Mouse (Mus musculus) CH12F3 (cell line): ENCODE measurements around the gene Cyb5d1.

ENCODE experiments used
- in situ Hi-C: fragments of 300-500 bp; cut with MboI; formaldehyde crosslinking; loops from 2 replicates; pipeline ENCODE4 v1.14.3; 2020; ENCODE audit warnings: low sequenced_read_pairs

Cyb5d1 gene

DNA sequence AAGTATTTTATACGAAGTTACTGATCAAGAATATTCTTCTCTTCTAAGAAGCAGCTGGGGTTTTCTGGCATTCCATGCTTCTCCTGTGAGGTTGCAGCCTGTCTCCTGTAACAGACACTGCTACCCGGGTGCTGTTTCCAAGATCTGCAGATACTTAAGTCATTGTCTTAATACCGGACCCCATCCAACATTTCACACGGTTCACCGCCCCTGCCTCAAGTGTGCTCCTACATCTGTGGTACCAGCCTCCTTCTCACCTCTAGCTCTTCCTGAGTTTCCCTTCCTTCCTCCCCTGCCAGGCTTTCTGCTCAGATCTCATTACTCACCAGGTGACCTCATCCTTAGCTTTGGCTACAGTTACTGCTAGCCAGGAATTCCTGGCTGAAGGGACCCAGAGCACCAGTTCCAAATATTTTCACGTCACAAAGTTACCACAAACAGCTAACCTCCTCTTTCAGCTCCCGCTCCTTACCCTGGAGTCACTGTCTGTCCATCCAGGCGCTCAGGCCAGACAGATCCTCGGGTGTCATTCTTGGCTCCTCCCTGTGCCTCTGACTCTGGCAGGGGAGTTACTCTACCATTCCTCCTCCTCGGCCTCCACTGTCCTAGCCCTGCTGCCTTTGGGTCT, 12.8 kb downstream of the Cyb5d1 start:
- in situ Hi-C loops, result loop anchor here (5.0 kb wide), 1 partner anchor 125 kb away; no protein-coding TSS in a partner anchor

DNA sequence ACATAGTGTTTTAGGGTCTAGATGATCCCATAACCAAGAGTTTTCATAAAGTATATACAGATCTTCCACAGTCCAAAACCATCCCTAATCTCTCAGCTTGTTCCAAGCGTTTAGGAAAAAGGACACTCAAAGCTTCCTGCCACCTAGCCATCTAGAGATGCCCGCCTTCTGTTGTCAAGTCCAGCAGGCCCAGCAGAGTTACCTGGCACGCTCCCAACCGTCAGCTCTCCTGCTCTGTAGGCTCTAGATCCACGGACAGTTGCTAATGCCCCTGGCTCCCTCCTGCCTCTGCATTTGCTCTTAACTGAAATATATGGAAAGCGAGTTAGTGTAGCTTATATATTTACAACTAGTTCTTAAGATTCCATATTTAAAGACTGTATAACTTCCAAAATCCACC, 14.1 kb downstream of the Cyb5d1 start:
- in situ Hi-C loops, result loop anchor here (5.0 kb wide), 1 partner anchor 124 kb away; no protein-coding TSS in a partner anchor

DNA sequence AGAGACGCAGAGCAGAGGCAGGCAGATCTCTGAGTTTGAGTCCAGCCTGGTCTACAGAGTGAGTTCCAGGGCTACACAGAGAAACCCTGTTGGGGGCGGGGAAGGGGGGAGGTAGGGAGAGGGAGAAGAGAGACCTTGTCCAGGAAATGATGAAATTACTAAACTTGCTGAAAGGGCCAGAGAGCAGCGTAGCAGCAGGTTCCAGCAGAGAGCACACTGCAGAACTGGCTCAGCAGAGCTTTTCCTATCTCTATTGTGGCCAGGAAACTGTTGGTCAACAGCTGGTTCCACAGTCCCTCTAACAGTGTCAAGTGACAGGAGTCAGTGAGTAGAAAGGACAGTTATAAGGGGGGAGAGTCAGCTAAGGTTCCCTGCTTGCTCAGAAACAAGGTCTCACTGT, 15.8 kb downstream of the Cyb5d1 start:
- in situ Hi-C loops, result no loop called here

DNA sequence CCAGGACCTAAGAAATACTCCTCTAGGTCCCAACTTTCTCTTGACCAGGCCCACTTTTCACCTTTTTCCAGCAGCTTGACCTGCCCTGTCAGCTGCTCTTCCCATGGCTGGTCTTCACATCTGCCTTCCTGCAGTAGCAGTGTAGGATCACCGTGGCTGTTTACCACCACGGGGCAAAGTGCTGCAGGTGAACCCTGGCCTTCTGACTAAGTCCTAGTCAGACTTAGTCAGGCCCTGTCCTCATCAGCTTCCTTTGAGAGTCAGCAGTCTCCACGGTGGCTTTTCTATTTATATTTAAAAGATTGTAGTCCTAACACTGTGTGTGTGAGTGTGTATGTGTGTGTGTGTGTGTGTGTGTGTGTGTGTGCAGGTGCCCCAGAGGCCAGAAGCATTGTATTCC, 17.7 kb downstream of the Cyb5d1 start:
- in situ Hi-C loops, result no loop called here

DNA sequence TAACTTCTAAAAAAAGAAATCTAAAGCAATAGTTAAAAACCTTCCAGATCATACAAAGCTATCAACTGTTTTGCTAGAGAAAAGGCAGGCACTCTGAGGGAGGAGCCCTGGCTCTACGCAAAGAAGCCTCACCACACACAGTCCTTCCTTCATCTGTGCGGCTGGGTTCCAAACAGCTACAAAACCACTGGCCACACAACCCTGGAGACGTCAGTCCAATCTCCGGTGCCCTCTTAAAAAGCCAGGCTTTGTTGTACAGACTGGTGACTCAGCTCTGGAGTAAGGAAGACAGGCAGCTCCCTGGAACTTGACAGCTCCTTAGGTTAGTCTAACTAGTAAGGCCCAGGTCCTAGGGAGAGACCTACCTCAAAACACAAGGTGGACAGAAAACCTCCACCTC, 19.8 kb downstream of the Cyb5d1 start:
- in situ Hi-C loops, result no loop called here

DNA sequence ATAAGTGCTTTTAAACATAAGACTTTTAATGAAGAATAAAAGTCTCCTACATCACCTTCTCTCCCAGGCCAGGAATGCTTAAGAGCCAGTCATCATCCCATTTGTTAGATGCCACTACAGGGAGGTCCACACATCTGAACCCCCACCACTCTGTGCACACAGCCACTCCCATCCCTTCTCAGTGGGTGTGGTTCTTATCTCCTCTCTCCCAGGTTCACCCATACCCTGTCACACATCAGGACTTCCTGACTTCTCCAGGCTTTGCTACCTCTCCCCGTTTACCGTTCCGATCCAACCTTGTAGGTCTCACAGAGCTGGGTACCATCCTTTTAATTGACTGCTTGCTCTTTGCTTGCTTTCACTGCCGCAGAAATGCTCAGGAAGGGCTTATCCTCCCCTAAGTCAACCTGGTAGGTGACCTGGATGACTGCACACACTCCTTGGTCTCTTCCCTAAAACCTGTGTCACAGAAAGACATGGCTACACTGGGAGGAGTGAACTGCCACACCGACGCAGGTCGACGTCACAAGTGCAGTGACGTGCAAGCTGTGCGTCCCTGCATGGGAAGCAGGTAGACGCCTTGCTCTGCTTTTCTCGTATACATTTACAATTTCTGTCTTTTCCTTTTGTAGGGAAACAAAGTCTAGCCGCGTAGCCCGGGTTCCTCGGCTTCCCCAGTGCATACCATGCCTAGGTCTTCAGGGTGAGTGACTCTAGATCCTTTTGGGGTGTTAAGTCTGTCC, 22.0 kb downstream of the Cyb5d1 start:
- in situ Hi-C loops, result no loop called here

DNA sequence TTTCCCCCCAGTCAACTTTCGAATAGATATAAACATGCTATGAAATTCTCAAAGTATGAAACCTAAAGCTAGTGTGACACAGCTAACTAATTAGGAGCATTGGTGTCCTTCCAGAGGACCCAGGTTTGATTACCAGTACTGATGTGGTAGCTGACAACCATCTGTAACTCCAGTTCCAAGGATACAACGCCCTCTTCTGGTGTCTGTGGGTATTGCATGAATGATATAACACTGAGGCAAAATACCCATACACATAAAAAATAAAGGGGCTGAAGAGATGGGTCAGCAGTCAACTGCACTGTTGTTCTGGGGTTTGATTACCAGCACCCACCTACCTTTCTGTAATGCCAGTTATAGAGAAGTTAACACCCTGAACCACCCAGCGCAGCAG, 22.7 kb downstream of the Cyb5d1 start:
- in situ Hi-C loops, result no loop called here

DNA sequence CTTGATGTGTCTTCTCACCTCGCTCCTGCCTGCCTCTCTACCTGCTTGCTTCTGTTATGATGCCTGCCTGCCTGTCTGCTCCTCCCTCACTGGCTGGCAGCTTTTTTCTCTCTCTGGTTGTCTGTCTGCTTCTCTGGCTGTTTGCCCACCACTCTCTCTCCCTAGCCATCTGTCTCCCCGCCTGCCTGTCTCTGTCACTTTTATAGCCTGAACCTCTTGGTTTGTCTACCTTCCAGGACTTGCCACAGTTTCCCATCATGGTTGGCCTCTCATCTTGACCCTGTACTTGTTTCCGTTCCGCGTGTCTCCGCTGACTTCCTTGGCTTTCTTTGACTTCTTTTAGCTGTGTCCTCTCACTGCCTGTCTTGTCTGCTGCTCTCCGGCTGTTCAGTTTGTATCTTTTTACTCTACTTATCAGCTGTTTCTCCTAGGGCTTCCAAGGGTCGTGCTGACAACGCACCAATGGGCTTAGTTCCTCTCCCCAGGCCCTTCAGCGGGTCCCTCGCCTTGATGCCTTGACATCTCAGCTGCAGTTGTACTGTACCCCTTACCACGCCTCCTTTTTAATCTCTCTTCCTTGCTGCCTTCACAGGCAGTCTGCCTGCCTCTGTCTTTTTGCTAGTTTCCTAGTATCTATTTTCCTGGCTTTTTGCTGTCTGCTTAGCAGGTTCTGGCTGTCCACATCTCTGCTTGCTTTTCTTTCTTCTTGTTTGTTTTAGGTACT, 23.2 kb downstream of the Cyb5d1 start:
- in situ Hi-C loops, result no loop called here

DNA sequence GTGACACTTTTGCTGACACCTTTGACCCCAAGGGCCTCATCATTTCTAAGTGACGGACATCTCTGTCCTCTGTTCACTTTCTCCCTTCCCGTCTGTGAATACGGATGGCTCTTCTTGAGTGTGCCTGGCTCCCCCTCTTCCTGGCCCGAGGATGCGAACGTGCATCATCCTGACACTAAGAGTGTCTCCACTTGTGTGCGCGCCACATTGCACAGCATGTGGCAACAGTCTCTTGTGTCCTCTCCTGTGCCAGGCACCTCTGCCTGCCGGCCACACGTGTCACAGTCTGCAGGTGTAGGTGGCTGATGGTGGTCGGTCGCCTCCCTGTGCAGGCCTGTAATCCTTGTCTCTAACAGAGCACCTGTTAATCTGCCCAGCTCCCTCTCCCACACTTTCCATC, 23.8 kb downstream of the Cyb5d1 start:
- in situ Hi-C loops, result no loop called here

DNA sequence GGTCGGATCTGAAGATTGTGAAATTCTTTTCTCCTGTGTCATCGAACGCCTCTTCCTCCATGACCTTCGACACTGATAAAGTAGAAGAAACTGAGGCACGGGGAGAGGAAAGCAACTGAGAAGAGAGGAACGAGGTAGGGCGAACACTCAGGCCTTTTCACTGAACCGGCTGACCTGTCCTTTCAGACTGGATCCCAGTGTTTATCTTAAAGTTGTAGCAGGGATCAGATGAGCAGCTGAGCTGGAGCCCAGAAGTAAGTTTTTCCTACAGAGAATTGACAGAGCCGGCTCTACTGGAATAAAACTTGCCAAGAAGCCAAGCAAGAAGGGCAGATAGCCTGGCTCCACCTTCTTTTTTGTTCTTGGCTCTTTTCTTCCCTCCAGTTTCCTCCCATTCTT, 24.6 kb downstream of the Cyb5d1 start:
- in situ Hi-C loops, result no loop called here

DNA sequence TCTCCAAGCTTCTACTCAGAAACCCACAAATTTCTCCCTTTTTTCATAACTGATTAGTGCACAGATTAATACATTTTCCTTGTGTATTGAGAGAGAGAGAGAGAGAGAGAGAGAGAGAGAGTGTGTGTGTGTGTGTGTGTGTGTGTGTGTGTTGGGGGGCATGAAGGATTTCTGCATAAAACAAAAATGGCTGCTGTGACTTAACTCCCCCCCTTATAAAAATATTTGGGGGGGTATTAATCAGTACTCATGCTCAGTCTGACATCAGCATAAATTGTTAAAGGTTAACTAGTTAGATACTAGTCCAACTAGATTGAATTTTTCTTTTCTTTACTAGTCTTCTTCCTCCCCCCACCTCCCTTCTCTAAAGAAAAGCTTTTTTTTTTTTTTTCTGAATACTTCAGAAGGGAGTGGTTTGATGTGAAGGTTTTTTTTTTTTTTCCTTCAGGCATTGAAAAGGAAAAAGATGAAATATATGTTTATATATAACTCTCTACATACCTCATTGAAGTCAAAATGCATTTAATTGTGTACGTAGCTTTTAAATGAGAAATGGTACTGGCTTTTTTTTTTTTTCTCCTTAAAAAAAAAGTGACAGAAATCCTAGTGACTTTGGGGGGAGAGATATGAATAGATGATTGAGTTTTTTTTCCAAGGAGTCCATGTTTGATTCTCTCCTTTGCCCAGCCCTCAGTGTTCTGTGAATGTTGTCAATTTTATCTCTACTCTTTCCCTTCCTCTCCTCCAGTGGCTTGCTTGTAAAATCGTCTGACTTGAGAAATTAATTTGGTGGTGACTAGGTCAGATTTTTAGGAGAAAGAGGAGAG, 25.2 kb downstream of the Cyb5d1 start:
- in situ Hi-C loops, result no loop called here

DNA sequence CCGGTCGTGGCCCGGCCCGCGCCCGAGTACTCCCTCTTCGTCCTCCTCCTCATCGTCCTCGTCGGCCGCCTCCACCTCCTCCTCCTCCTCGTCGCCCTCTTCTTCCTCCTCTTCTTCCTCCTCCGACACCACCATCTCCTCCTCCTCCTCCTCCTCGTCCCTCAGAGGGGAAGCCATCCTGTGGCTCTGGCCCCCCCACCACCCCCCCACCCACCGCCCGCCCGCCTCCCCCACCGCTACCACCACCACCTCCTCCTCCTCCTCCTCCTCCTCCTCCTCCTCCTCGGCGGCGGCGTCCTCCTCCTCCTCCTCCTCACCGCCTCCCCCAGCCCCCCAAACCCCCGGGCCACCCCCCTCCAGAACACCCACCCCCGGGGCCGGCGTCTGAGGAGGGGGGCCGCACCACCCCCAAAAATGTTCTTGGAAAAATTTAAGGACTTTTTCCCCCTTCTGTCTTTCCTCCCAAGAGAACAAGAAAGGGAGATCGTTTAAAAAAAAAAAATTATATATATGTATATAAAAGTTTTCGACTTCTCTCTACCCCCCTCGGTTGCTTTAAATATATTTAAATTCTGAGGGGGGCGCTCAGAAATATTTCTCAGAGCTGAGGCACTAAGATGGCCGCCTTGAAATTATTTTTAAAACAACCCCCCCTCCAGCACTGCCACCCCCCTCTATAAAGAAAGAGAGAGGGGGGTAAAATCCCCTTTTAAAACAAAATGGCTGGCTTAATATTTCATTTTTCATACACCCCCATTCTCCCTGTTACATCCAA, 26.0 kb downstream of the Cyb5d1 start, which contains the start of gene Chd3:
TSS of gene Chd3 (minus strand) at position 192 of the 775 bp plus-strand sequence.
- in situ Hi-C loops, result no loop called here

DNA sequence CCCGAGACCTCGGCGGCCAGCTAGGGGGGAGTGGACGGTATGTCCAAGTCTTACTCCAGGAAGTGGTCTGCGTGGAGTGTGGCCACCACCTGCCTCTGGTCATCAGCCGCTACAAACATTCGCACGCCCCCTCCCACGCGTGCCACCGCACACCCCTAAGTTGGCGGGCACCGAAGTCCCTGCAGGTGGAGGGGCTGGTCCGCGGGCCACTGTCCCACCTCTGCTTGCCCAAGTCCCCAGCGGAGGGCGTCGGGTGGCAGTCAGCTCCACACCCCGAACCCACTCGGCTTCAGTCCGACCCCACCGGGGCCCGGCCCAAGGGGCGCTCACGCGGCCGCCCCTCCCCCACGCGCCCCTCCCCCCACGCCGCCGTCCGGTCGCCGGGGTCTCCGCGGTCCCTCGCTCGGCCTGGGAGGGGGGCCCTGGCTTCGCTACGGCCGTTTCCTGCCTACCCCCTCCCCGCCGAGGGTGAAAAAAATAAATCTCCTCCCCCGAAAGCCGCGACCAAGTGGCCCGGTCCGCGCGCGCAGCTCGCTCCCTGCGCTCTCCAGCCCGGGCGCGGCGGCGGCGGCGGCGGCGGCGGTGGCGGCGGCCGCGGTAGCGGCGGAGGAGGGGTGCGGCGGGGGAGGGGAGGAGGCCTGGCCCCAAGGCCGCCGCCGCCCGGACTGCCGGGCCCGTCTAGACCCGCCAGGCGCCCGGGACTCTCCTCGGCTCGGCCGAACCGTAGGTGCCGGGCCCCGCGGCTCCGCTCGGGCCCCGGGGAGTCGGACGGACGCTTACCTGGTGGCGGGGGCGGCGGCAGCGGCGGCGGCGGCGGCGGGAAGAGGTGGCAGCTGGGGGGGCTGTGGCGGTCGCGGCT, 26.8 kb downstream of the Cyb5d1 start:
- in situ Hi-C loops, result no loop called here

DNA sequence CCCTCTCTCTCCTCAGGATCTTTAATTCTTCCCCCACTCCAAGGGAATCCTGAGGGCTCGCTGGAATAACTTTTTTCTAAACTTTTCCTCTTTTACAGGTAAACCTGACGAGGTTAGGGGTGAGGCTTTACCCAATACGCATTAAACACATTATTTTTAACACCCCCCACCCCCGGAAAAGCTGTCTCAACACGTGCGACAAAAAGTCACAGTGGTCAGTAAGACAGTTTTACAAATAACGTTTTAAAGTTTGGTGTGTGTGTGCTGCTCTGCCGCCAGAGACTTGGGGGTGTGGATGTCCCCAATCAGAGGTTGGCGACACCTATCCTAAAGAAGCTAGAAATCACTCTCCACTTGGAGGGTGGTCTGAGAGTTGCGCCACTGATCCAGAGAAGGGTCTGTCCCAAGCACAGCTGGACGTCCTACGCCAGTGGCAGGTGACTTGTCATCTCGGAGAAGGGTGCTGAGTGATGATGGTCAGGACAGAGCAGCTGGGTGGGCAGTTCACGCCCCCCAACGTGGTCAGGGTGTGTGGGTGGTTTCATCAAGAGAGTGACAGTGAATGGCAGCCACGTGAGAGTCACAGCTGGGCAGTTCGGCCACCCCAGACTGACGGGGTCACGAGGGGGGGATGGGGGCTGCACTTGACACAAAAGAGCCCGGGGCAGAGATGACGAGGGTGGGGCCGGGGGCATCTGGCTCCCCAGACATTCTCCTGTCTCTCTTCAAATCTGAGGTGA, 27.6 kb downstream of the Cyb5d1 start:
- in situ Hi-C loops, result no loop called here

DNA sequence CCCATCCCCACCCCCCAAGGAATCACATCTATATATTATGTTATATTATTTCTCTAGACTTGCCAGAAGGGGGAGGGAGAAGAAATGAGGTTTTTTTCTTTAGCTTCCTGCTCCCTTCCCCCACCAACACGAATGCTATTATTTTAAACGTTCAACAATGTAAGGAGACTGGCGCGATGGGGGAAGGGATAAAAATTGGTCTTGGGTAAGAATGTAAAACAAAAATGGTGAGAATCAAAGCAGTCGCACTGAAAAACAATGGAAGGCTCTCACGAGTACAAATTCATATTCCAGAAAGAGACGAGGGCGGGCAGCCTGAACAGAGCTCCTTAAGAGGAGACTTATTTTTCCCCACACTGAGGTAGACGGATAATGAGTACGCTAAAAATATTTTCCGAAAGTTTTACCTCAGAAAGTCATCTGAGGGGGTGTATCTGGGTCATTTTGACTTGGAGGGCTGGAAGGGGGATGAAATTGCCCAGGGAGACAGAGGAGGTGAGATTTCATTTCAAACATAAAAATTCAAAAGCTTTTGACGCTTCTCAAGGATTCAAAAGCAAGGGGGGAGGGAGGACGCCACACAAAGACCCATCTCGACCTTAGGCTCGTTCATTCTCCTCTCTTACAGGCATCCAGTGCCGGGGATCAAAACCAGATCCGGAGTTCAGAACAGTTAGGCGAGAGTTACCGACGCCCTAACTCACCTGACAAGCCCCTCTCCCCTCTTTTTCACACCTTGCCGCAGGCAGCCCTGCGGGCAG, 28.4 kb downstream of the Cyb5d1 start:
- in situ Hi-C loops, result no loop called here

DNA sequence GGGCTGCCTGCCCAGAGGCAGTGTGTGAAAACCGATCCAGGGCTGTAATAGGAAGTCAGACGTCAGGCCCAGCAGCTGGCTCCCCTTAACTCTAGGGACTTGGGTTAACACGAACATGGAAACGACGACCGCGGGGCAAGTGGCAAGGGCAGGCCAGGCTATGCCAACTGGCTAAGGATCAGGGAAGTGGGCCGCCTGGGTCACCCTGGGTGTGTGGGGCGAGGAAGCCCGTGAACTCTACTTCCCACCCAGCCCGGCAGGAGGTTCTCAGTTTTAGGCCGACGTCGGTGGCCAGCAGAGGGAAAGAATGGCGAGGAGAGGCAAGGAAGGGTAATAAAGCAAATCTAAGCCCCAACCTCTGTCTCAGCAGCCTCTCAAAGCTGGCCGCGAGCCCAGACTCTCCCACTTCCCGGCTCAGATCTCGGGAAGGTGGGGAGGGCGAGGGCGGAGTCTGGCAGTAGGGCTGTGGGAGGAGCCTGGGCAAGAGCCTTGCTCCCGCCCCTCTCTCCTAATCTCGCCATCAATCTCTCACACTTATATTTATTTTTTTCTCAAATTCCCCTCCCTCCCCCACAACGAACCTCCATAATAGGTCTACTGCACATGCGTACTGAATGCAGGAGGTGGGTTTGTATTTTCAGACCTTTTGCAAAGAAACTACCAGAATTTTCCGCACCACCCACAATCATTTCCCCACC, 29.1 kb downstream of the Cyb5d1 start:
- in situ Hi-C loops, result no loop called here

DNA sequence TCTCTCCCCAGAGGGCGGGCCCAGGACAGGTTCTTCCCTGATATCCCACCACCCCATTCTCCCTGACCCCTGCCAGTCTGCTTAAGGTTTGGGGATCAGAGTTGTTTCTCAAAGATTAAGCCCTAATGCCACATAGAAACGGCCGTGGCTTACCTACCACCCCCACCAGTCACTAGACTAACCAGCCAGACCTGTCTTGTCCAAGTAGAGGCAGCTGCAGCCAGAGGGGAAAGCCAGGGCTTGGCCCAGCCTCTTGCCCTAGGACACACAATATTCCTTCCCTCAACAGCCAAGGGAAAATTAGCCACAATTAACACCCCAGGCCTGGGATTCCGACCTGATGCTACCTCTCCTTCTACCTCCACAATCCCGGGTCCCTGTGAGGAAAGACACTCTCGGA, 29.7 kb downstream of the Cyb5d1 start:
- in situ Hi-C loops, result no loop called here
